Mouse (Mus musculus) embryonic facial prominence, embryonic 13.5 days (tissue): Measurements from ENCODE around the gene Parp14. TPM values are rescaled to one million over a fixed set of nuclear protein-coding genes. Genes with fewer than 3 reads are reported as not detected.

Experiments used
- ATAC-seq: fragments of 200-750 bp; cut with Nextera tagmentation; 2 replicates; pipeline ENCODE4 v1.8.0; 2017; ENCODE audit warnings: low read depth; ENCODE audit not compliant: insufficient number of reproducible peaks, insufficient read depth, low FRiP score, low TSS enrichment
- H3K27ac ChIP-seq: fragments of 300-500 bp; sonication (generic); 2 replicates; pipeline ENCODE4 v1.5.1; 2015; ENCODE audit warnings: moderate library complexity, mild to moderate bottlenecking, inconsistent platforms
- H3K27me3 ChIP-seq: fragments of 300-500 bp; sonication (generic); 2 replicates; pipeline ENCODE4 v1.6.1; 2015; ENCODE audit warnings: mild to moderate bottlenecking, inconsistent platforms
- H3K36me3 ChIP-seq: fragments of 300-500 bp; sonication (generic); 2 replicates; pipeline ENCODE4 v1.6.1; 2015; ENCODE audit warnings: mild to moderate bottlenecking, inconsistent platforms
- H3K4me1 ChIP-seq: fragments of 300-500 bp; sonication (generic); 2 replicates; pipeline ENCODE4 v1.6.1; 2015; ENCODE audit warnings: inconsistent platforms
- H3K4me2 ChIP-seq: fragments of 300-500 bp; sonication (generic); 2 replicates; pipeline ENCODE4 v1.6.1; 2015; ENCODE audit warnings: moderate library complexity, mild to moderate bottlenecking, inconsistent platforms
- H3K4me3 ChIP-seq: fragments of 300-500 bp; sonication (generic); 2 replicates; pipeline ENCODE4 v1.5.1; 2015; ENCODE audit warnings: mild to moderate bottlenecking, inconsistent platforms
- H3K9ac ChIP-seq: fragments of 300-500 bp; sonication (generic); 2 replicates; pipeline ENCODE4 v1.6.1; 2015; ENCODE audit warnings: mild to moderate bottlenecking, inconsistent platforms
- H3K9me3 ChIP-seq: fragments of 300-500 bp; sonication (generic); 2 replicates; pipeline ENCODE4 v1.6.1; 2016; ENCODE audit warnings: inconsistent platforms
- WGBS: fragments of 180-500 bp; shearing (Covaris S2); methylation state at CpG from one replicate; pipeline ENCODE4 v1.1.7; 2015; ENCODE audit warnings: mixed read lengths; 5-methylcytosine and 5-hydroxymethylcytosine counted together
- polyA plus RNA-seq: library from polyadenylated mRNA; unstranded; fragments of >200 nt; fragmentation: Nextera tagmentation; extraction: Ambion mirVana; gene quantifications from 2 replicates; pipeline ENCODE4 v1.2.1, GENCODE M21; 2015

The Parp14 gene
- 0.55 and 0.96 TPM in 2 replicates for polyA plus RNA-seq

DNA sequence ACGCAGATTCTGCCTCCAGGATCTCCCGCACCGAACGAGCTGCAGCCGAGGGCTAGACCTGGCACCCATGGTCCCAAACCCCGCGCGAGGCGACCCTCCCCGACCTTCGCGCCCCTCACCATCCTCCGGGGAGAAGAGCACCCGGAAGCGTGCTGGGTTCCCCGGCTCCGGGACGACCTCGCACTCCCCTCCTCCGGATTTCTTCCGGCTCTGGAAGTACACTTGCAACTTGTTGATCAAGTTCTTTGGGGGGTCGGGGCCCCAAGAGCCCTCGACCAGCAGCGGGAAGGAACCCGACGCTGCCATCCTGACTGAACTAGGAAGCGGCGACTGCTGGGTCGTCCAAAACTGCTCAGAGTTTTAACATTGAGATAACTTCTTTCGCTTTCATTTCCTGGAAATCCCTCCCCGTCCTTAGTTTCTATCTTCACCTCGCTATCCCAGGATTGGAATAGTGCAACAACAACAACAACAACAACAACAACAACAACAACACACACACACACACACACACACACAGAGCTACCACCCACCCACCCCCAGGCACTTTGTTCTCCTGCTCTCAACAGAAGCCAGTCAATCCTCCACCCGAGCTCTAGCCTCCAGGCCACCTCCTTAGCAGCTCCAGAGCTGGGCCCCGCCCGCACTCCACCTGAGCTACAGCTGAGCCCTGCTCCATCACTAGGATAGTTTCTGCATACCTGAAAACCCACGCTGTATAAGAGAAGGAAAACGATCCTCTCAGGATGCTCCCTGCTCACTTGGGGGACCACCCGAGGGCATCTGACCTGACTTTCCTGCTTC is at the start of gene Parp14:
Gene Parp14, minus strand, starts transcription at position 497 of the 804 bp plus-strand sequence.
- no peaks in the 10 kb centered on the region for H3K36me3 ChIP-seq
- peaks cover 10% of the 10 kb centered on the region for H3K4me1 ChIP-seq
- WGBS: under 1% methylated on average over 38 of the region's 38 CpGs
- peak within 1 kb of the TSS; percentile 67 for H3K4me3 ChIP-seq
- ATAC-seq: peak; percentile 62; the same call in 1 of the 2 replicates
- H3K27me3 ChIP-seq: peaks cover 35% of the 10 kb centered on the region
- peak within 1 kb of the TSS; percentile 79 for H3K9ac ChIP-seq
- no peak within 1 kb of the TSS for H3K27ac ChIP-seq
- no peaks in the 10 kb centered on the region for H3K9me3 ChIP-seq
- peak within 1 kb of the TSS; percentile 91 for H3K4me2 ChIP-seq

DNA sequence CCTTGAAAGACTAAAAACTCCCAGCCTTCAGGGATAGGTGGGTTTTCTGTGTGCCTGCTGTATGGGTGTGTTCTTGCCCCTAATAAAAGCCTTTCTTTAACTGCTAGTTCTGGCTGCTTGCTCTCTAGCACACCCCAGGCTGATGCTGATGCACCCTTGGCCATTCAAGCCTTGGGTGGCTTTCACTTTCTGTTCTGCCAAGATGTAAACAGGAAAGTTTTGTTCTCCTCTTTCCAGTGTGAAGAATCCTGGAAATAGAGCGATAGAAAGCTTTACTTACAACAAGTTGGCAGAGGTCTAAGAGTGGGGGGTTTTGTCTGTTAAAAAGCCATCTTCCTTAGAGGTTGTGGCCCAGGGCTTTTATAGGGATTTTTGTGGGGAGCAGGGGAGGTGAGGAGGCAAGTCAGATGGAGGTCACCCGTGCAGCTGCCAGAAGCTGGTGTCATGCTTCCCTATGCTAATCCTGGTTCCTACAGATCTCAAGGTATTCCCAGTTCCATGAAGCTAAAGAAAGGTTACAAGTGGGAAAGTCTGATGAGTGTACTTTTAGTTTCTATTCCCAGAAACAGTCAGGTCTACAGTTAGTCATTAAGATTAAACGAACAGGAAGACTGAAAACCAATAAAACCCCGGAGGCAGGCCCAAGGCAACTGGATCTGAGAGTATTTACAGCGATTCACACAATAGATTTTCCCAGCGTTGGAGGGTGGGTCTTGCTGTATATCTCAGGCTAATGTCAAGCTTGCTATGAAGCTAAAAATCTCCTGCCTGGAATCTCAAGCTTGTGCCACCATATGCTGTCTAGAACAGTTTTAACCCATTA is 47.6 kb upstream of the Parp14 start:
- no peak for ATAC-seq
- H3K36me3 ChIP-seq: no peaks in the 10 kb centered on the region
- no peak overlapping the region for H3K27ac ChIP-seq
- no peaks in the 10 kb centered on the region for H3K27me3 ChIP-seq
- no peaks in the 10 kb centered on the region for H3K4me1 ChIP-seq
- H3K9ac ChIP-seq: no peak overlapping the region
- WGBS: 82% methylated on average over 6 of the region's 6 CpGs
- no peak overlapping the region for H3K4me3 ChIP-seq
- no peak overlapping the region for H3K4me2 ChIP-seq
- no peaks in the 10 kb centered on the region for H3K9me3 ChIP-seq

DNA sequence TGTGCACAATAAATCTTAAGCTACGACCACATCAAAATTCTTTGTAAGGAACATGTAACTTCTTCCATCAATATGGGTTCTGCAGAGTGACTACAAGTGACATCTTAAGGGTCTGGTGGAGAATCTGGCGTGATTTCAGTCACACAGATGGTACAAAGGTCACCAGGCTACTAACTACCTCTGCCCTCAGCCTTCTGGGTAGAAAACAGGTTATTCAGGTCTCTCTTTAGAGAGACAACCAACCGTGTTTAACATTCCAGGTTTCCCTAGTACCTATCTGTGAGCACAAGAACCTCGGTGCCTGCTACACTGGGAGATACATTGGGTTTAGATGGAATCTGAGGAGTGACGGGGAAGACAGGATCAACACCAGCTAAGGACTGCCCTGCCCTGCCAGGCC is 43.0 kb upstream of the Parp14 start:
- Histone ChIP-seq H3K4me2 (no peak overlapping the region), H3K4me3 (no peak overlapping the region), H3K27me3 (no peaks in the 10 kb centered on the region), H3K4me1 (no peaks in the 10 kb centered on the region), H3K9ac (no peak overlapping the region), H3K27ac (no peak overlapping the region), H3K9me3 (no peaks in the 10 kb centered on the region), H3K36me3 (no peaks in the 10 kb centered on the region)
- ATAC-seq: no peak
- 64% methylated on average over 5 of the region's 5 CpGs for WGBS

DNA sequence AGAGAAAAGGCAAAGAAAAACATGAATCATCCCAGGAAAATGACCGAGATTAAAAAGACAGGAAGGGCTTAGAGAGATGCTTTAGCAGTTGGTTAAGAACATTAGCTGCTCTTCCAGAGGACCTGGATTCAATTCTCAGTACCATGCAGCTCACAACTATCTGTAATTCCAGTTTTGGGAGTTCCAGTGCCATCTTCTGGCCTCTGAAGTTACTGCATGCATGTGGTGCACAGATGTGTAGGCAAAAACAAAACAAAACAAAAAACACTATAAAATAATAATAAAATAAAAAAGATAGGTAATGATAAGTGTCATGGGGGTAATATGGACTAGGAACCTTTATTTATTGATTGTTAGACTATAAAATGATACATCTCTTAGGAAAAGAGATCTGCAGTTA is 42.2 kb upstream of the Parp14 start:
- no peak overlapping the region for H3K9ac ChIP-seq
- no peaks in the 10 kb centered on the region for H3K4me1 ChIP-seq
- H3K27ac ChIP-seq: no peak overlapping the region
- H3K9me3 ChIP-seq: 0 out of 2 replicates have a peak, but pooled peaks cover 4% of the 10 kb centered on the region
- no peaks in the 10 kb centered on the region for H3K27me3 ChIP-seq
- ATAC-seq: no peak
- H3K36me3 ChIP-seq: no peaks in the 10 kb centered on the region
- no peak overlapping the region for H3K4me3 ChIP-seq
- H3K4me2 ChIP-seq: no peak overlapping the region
- 87% methylated on average over 1 of the region's 1 CpGs for WGBS

DNA sequence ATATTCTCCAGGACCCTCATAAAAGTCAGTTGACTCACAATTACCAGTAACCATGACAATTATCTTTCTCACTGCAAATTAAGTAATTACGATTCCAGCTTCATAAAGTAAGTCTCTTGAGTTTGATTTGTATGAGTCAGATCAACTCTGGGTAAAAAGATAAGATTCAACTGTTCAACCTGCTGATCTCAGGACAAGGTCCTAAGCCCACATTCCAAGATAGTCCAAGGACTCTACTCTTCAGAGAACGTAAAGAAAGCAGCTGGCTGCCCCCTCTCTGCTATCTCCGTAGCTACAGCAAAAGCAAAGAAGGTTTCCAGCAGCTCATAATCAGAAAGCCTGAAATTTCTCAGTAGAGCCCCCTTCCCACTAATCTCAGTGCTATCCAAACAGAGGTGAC is 40.1 kb upstream of the Parp14 start:
- Histone ChIP-seq H3K27ac (no peak overlapping the region), H3K9me3 (0 out of 2 replicates have a peak, but pooled peaks cover 4% of the 10 kb centered on the region), H3K27me3 (no peaks in the 10 kb centered on the region), H3K9ac (no peak overlapping the region), H3K4me2 (no peak overlapping the region), H3K36me3 (no peaks in the 10 kb centered on the region), H3K4me3 (no peak overlapping the region), H3K4me1 (no peaks in the 10 kb centered on the region)
- 77% methylated on average over 3 of the region's 3 CpGs for whole genome bisulfite sequencing
- no peak for ATAC-seq

DNA sequence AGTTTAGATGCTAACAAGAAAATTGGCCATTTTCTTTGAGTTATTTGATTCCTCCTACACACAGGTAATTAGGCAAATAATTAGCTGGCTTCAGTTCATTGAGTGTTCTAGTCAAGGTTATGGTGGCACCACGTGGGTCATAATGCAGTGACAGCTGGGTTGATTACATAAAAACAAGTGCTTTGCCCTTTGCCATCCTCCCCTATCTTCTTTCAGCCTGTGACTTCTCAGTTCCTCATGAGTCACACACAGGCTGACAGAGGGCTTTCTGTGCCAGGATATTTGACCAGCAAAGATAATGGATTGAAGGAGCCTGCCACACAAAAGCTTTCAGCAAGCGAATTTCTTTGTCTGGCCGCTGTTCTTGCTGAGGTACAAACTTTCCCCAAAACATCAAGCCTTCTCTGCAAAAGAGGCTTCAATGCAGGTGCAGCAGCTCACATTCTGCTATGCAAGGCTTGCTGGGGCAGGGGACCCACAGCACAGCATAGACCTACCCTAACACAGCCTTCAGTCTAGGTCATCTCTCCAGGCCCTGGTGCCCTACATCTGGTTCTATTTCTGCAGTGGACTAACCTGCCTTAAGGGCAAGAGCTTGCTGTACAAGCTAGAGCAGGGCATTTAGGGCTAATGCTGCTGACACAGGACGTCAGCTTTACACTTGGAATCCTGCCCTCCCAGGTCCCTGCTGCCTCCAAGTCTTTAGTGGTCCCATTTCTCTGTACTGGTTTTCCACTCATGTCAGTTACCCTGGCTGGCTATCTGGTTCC is 36.3 kb upstream of the Parp14 start:
- ATAC-seq: no peak
- Histone ChIP-seq H3K9ac (no peak overlapping the region), H3K27ac (no peak overlapping the region), H3K4me2 (no peak overlapping the region), H3K27me3 (no peaks in the 10 kb centered on the region), H3K4me3 (no peak overlapping the region), H3K9me3 (0 out of 2 replicates have a peak, but pooled peaks cover 4% of the 10 kb centered on the region), H3K36me3 (no peaks in the 10 kb centered on the region), H3K4me1 (no peaks in the 10 kb centered on the region)
- WGBS: 41% methylated on average over 4 of the region's 4 CpGs

DNA sequence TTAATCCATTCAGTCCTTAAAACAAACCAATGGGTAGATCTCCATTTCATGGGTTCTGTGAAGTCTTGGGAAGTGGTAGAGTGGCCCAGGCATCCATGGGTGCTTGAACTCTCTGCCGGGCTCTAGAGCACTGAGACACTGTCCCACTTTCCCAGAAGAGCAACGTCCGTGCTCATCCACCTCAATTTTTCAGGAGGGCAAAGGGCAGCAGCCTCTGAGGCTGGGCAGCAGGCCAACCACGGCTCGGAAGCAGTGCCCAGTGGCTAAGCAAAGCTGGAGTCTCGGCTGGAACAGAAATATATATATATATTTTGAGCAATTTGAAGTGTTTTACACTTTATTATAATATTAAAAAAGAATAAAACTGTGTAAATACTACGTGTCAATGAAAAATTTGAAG is 35.5 kb upstream of the Parp14 start:
- Histone ChIP-seq H3K9me3 (0 out of 2 replicates have a peak, but pooled peaks cover 4% of the 10 kb centered on the region), H3K27me3 (no peaks in the 10 kb centered on the region), H3K9ac (no peak overlapping the region), H3K4me1 (no peaks in the 10 kb centered on the region), H3K27ac (no peak overlapping the region), H3K36me3 (no peaks in the 10 kb centered on the region), H3K4me2 (no peak overlapping the region), H3K4me3 (no peak overlapping the region)
- no peak for ATAC-seq
- 72% methylated on average over 7 of the region's 7 CpGs for whole genome bisulfite sequencing

DNA sequence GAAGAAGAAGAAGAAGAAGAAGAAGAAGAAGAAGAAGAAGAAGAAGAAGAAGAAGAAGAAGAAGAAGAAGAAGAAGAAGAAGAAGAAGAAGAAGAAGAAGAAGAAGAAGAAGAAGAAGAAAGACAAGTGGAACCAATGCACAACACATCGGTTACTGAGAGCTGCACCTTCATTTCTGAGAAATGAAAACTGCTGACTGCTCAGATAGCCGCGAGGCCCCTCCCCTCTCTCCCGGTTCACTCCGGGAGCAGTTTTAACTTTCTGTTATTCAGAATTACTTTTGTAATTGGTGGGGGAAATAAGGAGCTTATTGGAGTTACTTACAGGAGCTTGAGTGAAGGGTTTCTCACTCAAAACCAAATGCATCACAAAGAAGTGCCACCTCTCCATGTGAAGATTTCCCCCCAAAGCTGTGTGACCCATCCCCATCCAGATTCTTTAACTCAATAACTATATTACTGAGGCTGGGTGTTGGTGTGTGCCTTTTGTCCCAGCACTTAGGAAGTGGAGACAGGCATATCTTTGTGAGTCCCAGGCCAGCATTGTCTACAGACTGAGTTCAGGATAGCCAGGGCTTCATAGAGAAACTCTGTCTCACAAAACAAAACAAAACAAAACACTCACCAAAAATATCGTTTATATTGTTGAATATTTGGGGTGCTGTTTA is 34.6 kb upstream of the Parp14 start:
- ATAC-seq: no peak
- Histone ChIP-seq H3K9ac (no peak overlapping the region), H3K9me3 (0 out of 2 replicates have a peak, but pooled peaks cover 4% of the 10 kb centered on the region), H3K27ac (no peak overlapping the region), H3K4me1 (no peaks in the 10 kb centered on the region), H3K27me3 (no peaks in the 10 kb centered on the region), H3K36me3 (no peaks in the 10 kb centered on the region), H3K4me2 (no peak overlapping the region), H3K4me3 (no peak overlapping the region)
- 70% methylated on average over 6 of the region's 6 CpGs for WGBS

DNA sequence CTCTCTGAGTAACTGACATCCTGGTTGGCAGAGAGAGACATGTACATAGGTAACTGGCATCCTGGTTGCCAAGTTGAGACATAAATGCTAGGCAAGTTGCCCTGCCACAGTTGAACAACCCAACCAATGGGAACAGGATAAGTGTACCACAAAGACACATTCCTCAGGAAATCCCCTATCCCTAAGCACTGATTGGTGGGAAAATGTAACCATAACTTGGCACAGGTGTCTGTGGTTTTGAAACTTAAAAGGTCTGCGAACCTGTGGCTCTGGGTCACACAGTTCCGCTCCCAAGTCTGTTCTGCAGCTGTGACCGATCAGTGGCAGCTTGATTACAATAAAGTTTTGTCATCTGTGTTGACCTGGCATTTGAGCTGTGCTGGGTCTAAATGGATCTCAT is 34.0 kb upstream of the Parp14 start:
- 66% methylated on average over 3 of the region's 3 CpGs for WGBS
- Histone ChIP-seq H3K36me3 (no peaks in the 10 kb centered on the region), H3K27ac (no peak overlapping the region), H3K9me3 (0 out of 2 replicates have a peak, but pooled peaks cover 4% of the 10 kb centered on the region), H3K4me1 (no peaks in the 10 kb centered on the region), H3K4me3 (no peak overlapping the region), H3K27me3 (no peaks in the 10 kb centered on the region), H3K9ac (no peak overlapping the region), H3K4me2 (no peak overlapping the region)
- no peak for ATAC-seq

DNA sequence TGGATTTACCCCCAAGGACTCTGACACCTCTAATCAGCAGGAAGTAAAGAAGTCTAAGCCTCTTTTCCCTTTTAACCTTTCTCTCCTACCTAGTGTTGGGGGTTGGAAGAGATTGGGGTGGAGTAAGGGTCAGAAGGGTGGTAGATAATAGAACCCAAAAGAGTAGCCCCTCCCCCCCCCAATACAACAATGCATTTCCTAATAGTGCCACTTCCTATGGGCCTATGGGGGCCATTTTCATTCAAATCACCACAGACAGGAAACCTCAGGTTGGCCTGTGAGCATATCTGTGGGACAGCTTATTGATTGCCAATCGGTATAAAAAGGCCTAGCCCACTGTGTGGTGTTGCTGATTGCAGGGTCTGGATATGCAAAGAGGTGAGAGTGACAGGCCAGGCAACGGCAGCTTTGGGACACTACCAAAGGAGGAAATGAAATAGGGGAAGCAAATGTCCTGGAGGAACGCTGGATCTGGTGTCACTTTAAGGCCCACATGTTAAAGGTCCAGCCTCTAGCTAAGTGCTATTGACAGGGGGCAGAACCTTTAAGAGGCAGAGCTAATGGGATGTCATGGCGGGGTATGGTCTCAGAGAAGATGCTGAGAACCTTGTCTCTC is 32.9 kb upstream of the Parp14 start:
- no peak for ATAC-seq
- Histone ChIP-seq H3K4me1 (no peaks in the 10 kb centered on the region), H3K27ac (no peak overlapping the region), H3K9ac (no peak overlapping the region), H3K36me3 (no peaks in the 10 kb centered on the region), H3K4me2 (no peak overlapping the region), H3K9me3 (0 out of 2 replicates have a peak, but pooled peaks cover 4% of the 10 kb centered on the region), H3K4me3 (no peak overlapping the region), H3K27me3 (no peaks in the 10 kb centered on the region)
- 66% methylated on average over 4 of the region's 4 CpGs for WGBS
